Mouse (Mus musculus): ENCODE measurements around the gene Pm20d1.

DNA sequence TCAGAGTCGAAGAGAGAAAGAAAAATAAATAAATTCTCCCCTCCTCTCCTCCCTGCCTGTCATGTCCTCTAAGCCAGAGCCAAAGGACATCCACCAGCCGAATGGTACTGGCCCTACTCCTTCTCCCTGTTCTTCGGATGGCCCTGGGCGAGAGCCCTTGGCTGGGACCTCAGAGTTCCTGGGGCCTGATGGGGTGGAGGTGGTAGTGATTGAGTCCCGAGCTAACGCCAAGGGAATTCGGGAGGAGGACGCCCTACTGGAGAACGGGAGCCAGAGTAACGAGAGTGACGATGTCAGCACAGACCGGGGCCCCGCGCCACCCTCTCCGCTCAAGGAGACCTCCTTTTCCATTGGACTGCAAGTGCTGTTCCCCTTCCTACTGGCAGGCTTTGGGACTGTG, 33.4 kb downstream of the Pm20d1 start:
- TF ChIP-seq CTCF (IDR thresholded peaks at IDR 0.05; ENCODE audit: borderline replicate concordance, insufficient read depth, low read length) (no peak), POLR2A (IDR thresholded peaks at IDR 0.05; ENCODE audit: low read depth, low read length) (no peak)
